ENCODE assay signal across 1 mouse cellular context in the genomic region with DNA sequence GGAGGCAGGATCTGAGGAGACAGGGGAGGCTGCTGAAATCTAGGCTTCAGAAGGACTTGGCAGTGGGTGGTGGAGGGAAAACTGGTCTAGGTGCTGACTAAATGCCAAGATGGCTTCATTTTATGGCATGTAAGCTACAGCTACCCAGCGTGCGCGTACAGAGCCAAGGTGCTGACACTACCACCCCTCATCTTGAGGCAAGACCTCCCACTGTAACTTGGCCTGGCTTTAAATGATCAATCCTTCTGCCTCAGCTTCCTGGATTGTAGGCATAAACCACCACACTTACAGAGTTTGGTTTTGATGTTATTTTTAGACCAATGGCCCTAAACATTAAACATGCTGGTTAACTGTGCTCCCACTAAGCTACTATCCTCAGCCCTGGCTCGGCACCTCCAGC.
TF ChIP-seq lines count a peak whose summit lies in the region.

No protein-coding gene starts in this region.

TF ChIP-seq in CH12.LX, 34 proteins besides CTCF, POLR2A, EP300 and RAD21 (continued from another document):
- TF ChIP-seq MEF2A (IDR thresholded peaks at IDR 0.05; ENCODE audit: borderline replicate concordance, low read depth, low read length), result 0 out of 2 replicates have a peak, but pooled peaks have one; percentile 45
- TF ChIP-seq HCFC1 (IDR thresholded peaks at IDR 0.05; ENCODE audit: low read depth, low read length), result no peak
- 0 out of 2 replicates have a peak, but pooled peaks have one; percentile 5 for TF ChIP-seq CHD1 (IDR thresholded peaks at IDR 0.05; ENCODE audit: low read depth, low read length)
- TF ChIP-seq MXI1 (IDR thresholded peaks at IDR 0.05; ENCODE audit: low read depth, low read length), result peak; percentile 15; the same call in 1 of the 2 replicates
- peak; percentile 47 for TF ChIP-seq MAX (IDR thresholded peaks at IDR 0.05; ENCODE audit: low read length)
- TF ChIP-seq SIN3A (IDR thresholded peaks at IDR 0.05; ENCODE audit: low read length), result 0 out of 2 replicates have a peak, but pooled peaks have one; percentile 51
- no peak for TF ChIP-seq ZMIZ1 (IDR thresholded peaks at IDR 0.05; ENCODE audit: low read depth, low read length)
- TF ChIP-seq GABPA (IDR thresholded peaks at IDR 0.05; ENCODE audit: insufficient replicate concordance, low read depth, low read length), result no peak
TF ChIP-seq in CH12.LX: peak in this region for 8.
